Mouse (Mus musculus): ENCODE data around the gene Mrtfa. TPM values are rescaled to one million over a fixed set of nuclear protein-coding genes. Genes with fewer than 3 reads are reported as not detected.
A peak's percentile ranks its signal among the peaks of the same experiment; 100 is the strongest.

The Mrtfa gene
- polyA plus RNA-seq, 1 experiment from 2014 or later = 21.2 TPM

GRCm38 (mm10) chr15:81027378-81028173, 163.0 kb downstream of the Mrtfa start:
- Histone ChIP-seq H3K36me3 (ENCODE audit: control insufficient read depth, insufficient read depth, low read length) (0 out of 2 replicates have a peak, but pooled peaks cover under 1% of the 10 kb centered on the region), H3K4me1 (replicated peaks; ENCODE audit: control insufficient read depth, insufficient read depth, low read length) (peaks cover 13% of the 10 kb centered on the region), H3K4me3 (ENCODE audit: low read depth, low read length) (no peak overlapping the region), H3K4me2 (ENCODE audit: low read length) (no peak overlapping the region), H3K27me3 (replicated peaks; ENCODE audit: control insufficient read depth, insufficient read depth, low read length) (no peaks in the 10 kb centered on the region), H3K9me3 (ENCODE audit: control insufficient read depth, low read length) (no peaks in the 10 kb centered on the region), H3K27ac (ENCODE audit: low read depth) (peak overlapping the region; percentile 33; the same call in 1 of the 2 replicates), H3K9ac (ENCODE audit: low read length) (no peak overlapping the region)
- 35% methylated on average over 8 of the region's 8 CpGs for WGBS
- DNase-seq (ENCODE audit: low spot score) = peak; percentile 97
- ATAC-seq (replicated peaks; ENCODE audit: low FRiP score, low TSS enrichment, low read depth) = peak; percentile 67; the same call in 1 of the 2 replicates

DNA sequence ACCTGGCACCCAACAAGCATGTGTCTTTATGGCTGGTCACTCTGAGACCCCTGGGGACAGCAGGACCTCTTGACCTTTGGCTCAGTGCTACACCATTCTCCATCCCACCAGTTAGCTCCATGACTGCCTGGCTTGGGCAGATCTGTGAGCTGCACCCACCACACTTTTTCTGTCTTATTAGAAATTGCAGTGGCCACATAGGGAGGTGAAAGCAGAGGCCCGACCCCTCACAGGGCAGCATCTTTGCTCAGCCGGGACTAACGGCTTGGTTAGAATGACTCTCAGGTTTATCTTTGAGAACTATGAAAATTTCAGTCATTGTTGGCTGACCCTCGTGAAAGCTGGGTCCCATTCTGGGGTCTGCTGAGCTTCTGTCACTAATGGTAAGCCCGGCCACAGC, 163.7 kb downstream of the Mrtfa start:
- Histone ChIP-seq H3K27ac (ENCODE audit: low read depth) (0 out of 2 replicates have a peak overlapping the region, but pooled peaks have one; percentile 7), H3K4me1 (replicated peaks; ENCODE audit: control insufficient read depth, insufficient read depth, low read length) (peaks cover 13% of the 10 kb centered on the region), H3K36me3 (ENCODE audit: control insufficient read depth, insufficient read depth, low read length) (peaks cover 7% of the 10 kb centered on the region; the same call in 1 of the 2 replicates), H3K9me3 (ENCODE audit: control insufficient read depth, low read length) (no peaks in the 10 kb centered on the region), H3K9ac (ENCODE audit: low read length) (no peak overlapping the region), H3K27me3 (replicated peaks; ENCODE audit: control insufficient read depth, insufficient read depth, low read length) (no peaks in the 10 kb centered on the region), H3K4me2 (ENCODE audit: low read length) (no peak overlapping the region), H3K4me3 (ENCODE audit: low read depth, low read length) (no peak overlapping the region)
- WGBS = 78% methylated on average over 5 of the region's 5 CpGs
- DNase-seq (ENCODE audit: low spot score) (no peak), ATAC-seq (replicated peaks; ENCODE audit: low FRiP score, low TSS enrichment, low read depth) (no peak)

DNA sequence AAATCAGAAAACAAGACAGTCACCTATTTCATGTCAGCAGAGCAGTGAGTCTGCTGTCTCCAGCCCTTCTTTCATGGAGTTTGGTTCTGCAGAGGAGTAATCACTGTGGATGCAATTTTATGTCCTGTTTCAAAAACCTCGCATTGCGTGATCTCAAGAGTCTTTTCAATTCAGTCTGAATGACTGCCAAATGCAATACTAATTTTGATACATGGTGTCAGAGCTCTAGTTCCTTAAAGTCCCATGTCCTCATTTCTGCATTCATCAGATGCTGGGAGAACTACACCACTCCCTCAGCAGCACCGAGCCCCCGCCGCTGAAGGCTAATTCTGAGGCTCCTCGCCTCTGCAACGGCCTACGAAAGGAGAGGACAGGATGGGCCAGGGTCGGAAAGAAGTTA, 166.7 kb downstream of the Mrtfa start:
- H3K4me2 ChIP-seq (ENCODE audit: low read length) = no peak overlapping the region
- H3K27me3 ChIP-seq (replicated peaks; ENCODE audit: control insufficient read depth, insufficient read depth, low read length) = no peaks in the 10 kb centered on the region
- 95% methylated on average over 9 of the region's 9 CpGs for WGBS
- DNase-seq (ENCODE audit: low spot score) = no peak
- H3K27ac ChIP-seq (ENCODE audit: low read depth) = no peak overlapping the region
- peaks cover 13% of the 10 kb centered on the region for H3K4me1 ChIP-seq (replicated peaks; ENCODE audit: control insufficient read depth, insufficient read depth, low read length)
- no peaks in the 10 kb centered on the region for H3K9me3 ChIP-seq (ENCODE audit: control insufficient read depth, low read length)
- no peak overlapping the region for H3K9ac ChIP-seq (ENCODE audit: low read length)
- no peak for ATAC-seq (replicated peaks; ENCODE audit: low FRiP score, low TSS enrichment, low read depth)
- H3K4me3 ChIP-seq (ENCODE audit: low read depth, low read length) = no peak overlapping the region
- H3K36me3 ChIP-seq (ENCODE audit: control insufficient read depth, insufficient read depth, low read length) = peaks cover 33% of the 10 kb centered on the region

GRCm38 (mm10) chr15:81022437-81022836, 168.1 kb downstream of the Mrtfa start:
- Histone ChIP-seq H3K9me3 (ENCODE audit: control insufficient read depth, low read length) (no peaks in the 10 kb centered on the region), H3K9ac (ENCODE audit: low read length) (no peak overlapping the region), H3K4me2 (ENCODE audit: low read length) (no peak overlapping the region), H3K4me1 (replicated peaks; ENCODE audit: control insufficient read depth, insufficient read depth, low read length) (peaks cover 8% of the 10 kb centered on the region), H3K4me3 (ENCODE audit: low read depth, low read length) (no peak overlapping the region), H3K27me3 (replicated peaks; ENCODE audit: control insufficient read depth, insufficient read depth, low read length) (no peaks in the 10 kb centered on the region), H3K27ac (ENCODE audit: low read depth) (no peak overlapping the region), H3K36me3 (ENCODE audit: control insufficient read depth, insufficient read depth, low read length) (peaks cover 47% of the 10 kb centered on the region)
- ATAC-seq (replicated peaks; ENCODE audit: low FRiP score, low TSS enrichment, low read depth) (no peak), DNase-seq (ENCODE audit: low spot score) (no peak)
- WGBS = 84% methylated on average over 7 of the region's 7 CpGs

GRCm38 (mm10) chr15:81021377-81021776, 169.2 kb downstream of the Mrtfa start:
- Histone ChIP-seq H3K9me3 (ENCODE audit: control insufficient read depth, low read length) (no peaks in the 10 kb centered on the region), H3K4me1 (replicated peaks; ENCODE audit: control insufficient read depth, insufficient read depth, low read length) (no peaks in the 10 kb centered on the region), H3K4me2 (ENCODE audit: low read length) (no peak overlapping the region), H3K27ac (ENCODE audit: low read depth) (no peak overlapping the region), H3K27me3 (replicated peaks; ENCODE audit: control insufficient read depth, insufficient read depth, low read length) (no peaks in the 10 kb centered on the region), H3K9ac (ENCODE audit: low read length) (no peak overlapping the region), H3K36me3 (ENCODE audit: control insufficient read depth, insufficient read depth, low read length) (peaks cover 56% of the 10 kb centered on the region), H3K4me3 (ENCODE audit: low read depth, low read length) (no peak overlapping the region)
- ATAC-seq (replicated peaks; ENCODE audit: low FRiP score, low TSS enrichment, low read depth) (no peak), DNase-seq (ENCODE audit: low spot score) (no peak)
- 91% methylated on average over 6 of the region's 6 CpGs for WGBS

DNA sequence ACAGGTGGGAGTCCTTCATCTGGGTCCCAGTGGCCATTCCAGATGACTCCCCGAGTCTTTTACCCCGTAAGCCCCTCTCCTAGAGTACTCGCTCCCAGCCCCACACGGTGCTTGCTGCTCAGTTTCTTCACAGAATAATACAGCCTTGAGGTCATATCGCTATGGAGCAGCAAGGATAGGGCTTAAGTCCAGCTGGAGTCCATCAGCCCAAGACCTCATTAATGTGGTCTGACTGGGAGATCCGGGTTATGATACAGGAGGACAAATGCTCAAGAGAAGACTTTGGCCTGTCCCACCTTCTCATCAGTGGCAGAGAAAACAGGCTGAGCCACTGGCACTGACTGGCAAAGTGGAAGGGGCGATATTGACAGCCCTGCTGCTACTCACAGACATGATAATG, 173.2 kb downstream of the Mrtfa start:
- no peaks in the 10 kb centered on the region for H3K4me1 ChIP-seq (replicated peaks; ENCODE audit: control insufficient read depth, insufficient read depth, low read length)
- no peaks in the 10 kb centered on the region for H3K27me3 ChIP-seq (replicated peaks; ENCODE audit: control insufficient read depth, insufficient read depth, low read length)
- WGBS = 89% methylated on average over 7 of the region's 7 CpGs
- peaks cover 93% of the 10 kb centered on the region for H3K36me3 ChIP-seq (ENCODE audit: control insufficient read depth, insufficient read depth, low read length)
- H3K9ac ChIP-seq (ENCODE audit: low read length) = no peak overlapping the region
- H3K4me3 ChIP-seq (ENCODE audit: low read depth, low read length) = no peak overlapping the region
- no peak overlapping the region for H3K4me2 ChIP-seq (ENCODE audit: low read length)
- H3K27ac ChIP-seq (ENCODE audit: low read depth) = no peak overlapping the region
- H3K9me3 ChIP-seq (ENCODE audit: control insufficient read depth, low read length) = no peaks in the 10 kb centered on the region
- DNase-seq (ENCODE audit: low spot score) (no peak), ATAC-seq (replicated peaks; ENCODE audit: low FRiP score, low TSS enrichment, low read depth) (no peak)

GRCm38 (mm10) chr15:81016488-81016887, 174.1 kb downstream of the Mrtfa start:
- Histone ChIP-seq H3K4me1 (replicated peaks; ENCODE audit: control insufficient read depth, insufficient read depth, low read length) (no peaks in the 10 kb centered on the region), H3K27me3 (replicated peaks; ENCODE audit: control insufficient read depth, insufficient read depth, low read length) (no peaks in the 10 kb centered on the region), H3K9me3 (ENCODE audit: control insufficient read depth, low read length) (no peaks in the 10 kb centered on the region), H3K36me3 (ENCODE audit: control insufficient read depth, insufficient read depth, low read length) (peaks cover 85% of the 10 kb centered on the region), H3K27ac (ENCODE audit: low read depth) (no peak overlapping the region), H3K9ac (ENCODE audit: low read length) (no peak overlapping the region), H3K4me2 (ENCODE audit: low read length) (no peak overlapping the region), H3K4me3 (ENCODE audit: low read depth, low read length) (no peak overlapping the region)
- no peak for DNase-seq (ENCODE audit: low spot score)
- 85% methylated on average over 10 of the region's 10 CpGs for WGBS
- ATAC-seq (replicated peaks; ENCODE audit: low FRiP score, low TSS enrichment, low read depth) = no peak

- DNase-seq (ENCODE audit: low spot score) = no peak
- H3K9ac ChIP-seq (ENCODE audit: low read length) = no peak overlapping the region
- no peak for ATAC-seq (replicated peaks; ENCODE audit: low FRiP score, low TSS enrichment, low read depth)
- no peaks in the 10 kb centered on the region for H3K9me3 ChIP-seq (ENCODE audit: control insufficient read depth, low read length)
- WGBS = 85% methylated on average over 5 of the region's 5 CpGs
- no peak overlapping the region for H3K4me2 ChIP-seq (ENCODE audit: low read length)
- no peaks in the 10 kb centered on the region for H3K4me1 ChIP-seq (replicated peaks; ENCODE audit: control insufficient read depth, insufficient read depth, low read length)
- H3K27me3 ChIP-seq (replicated peaks; ENCODE audit: control insufficient read depth, insufficient read depth, low read length) = no peaks in the 10 kb centered on the region
- no peak overlapping the region for H3K4me3 ChIP-seq (ENCODE audit: low read depth, low read length)
- peaks cover 77% of the 10 kb centered on the region for H3K36me3 ChIP-seq (ENCODE audit: control insufficient read depth, insufficient read depth, low read length)
- H3K27ac ChIP-seq (ENCODE audit: low read depth) = no peak overlapping the region
Measured at GRCm38 (mm10) chr15:81015068-81015744, 175.4 kb downstream of the Mrtfa start.
